Mouse (Mus musculus): Measurements from ENCODE around the gene Tmem54.
A peak's percentile ranks its signal among the peaks of the same experiment; 100 is the strongest.

Gene Tmem54

GRCm38 (mm10) chr4:129119708-129120107 is 14.4 kb downstream of the Tmem54 start:
- TF ChIP-seq POU5F1 (IDR thresholded peaks at IDR 0.05; ENCODE audit: borderline replicate concordance, low read length) = no peak
- TF ChIP-seq NANOG (IDR thresholded peaks at IDR 0.05; ENCODE audit: borderline replicate concordance, low read length) = no peak
- TF ChIP-seq CTCF (conservative IDR thresholded peaks at IDR 0.05; ENCODE audit: low read length) = no peak
- Histone ChIP-seq H3K9me3 (ENCODE audit: low read length) (no peaks in the 10 kb centered on the region), H3K36me3 (ENCODE audit: insufficient read depth, low read length) (no peaks in the 10 kb centered on the region), H3K4me1 (replicated peaks; ENCODE audit: low read depth, low read length) (peaks cover 39% of the 10 kb centered on the region), H3K4me3 (replicated peaks; ENCODE audit: low read length) (no peak overlapping the region), H3K27me3 (ENCODE audit: insufficient read depth, low read length) (peaks cover 89% of the 10 kb centered on the region)

GRCm38 (mm10) chr4:129120520-129121445 is 15.4 kb downstream of the Tmem54 start:
- Histone ChIP-seq H3K9me3 (ENCODE audit: low read length) (no peaks in the 10 kb centered on the region), H3K4me3 (replicated peaks; ENCODE audit: low read length) (peak overlapping the region; percentile 84), H3K36me3 (ENCODE audit: insufficient read depth, low read length) (no peaks in the 10 kb centered on the region), H3K4me1 (replicated peaks; ENCODE audit: low read depth, low read length) (peaks cover 50% of the 10 kb centered on the region), H3K27me3 (ENCODE audit: insufficient read depth, low read length) (peaks cover 88% of the 10 kb centered on the region)
- no peak for TF ChIP-seq NANOG (IDR thresholded peaks at IDR 0.05; ENCODE audit: borderline replicate concordance, low read length)
- no peak for TF ChIP-seq POU5F1 (IDR thresholded peaks at IDR 0.05; ENCODE audit: borderline replicate concordance, low read length)
- no peak; the same call in 1 of the 2 replicates for TF ChIP-seq CTCF (conservative IDR thresholded peaks at IDR 0.05; ENCODE audit: low read length)

GRCm38 (mm10) chr4:129121569-129122086 is 16.3 kb downstream of the Tmem54 start, which contains the start of gene Hpca:
Hpca (minus strand) TSS chr4:129122036.
- no peaks in the 10 kb centered on the region for H3K9me3 ChIP-seq (ENCODE audit: low read length)
- H3K36me3 ChIP-seq (ENCODE audit: insufficient read depth, low read length) = no peaks in the 10 kb centered on the region
- H3K4me3 ChIP-seq (replicated peaks; ENCODE audit: low read length) = peak within 1 kb of the TSS; percentile 84
- peaks cover 81% of the 10 kb centered on the region for H3K27me3 ChIP-seq (ENCODE audit: insufficient read depth, low read length)
- H3K4me1 ChIP-seq (replicated peaks; ENCODE audit: low read depth, low read length) = peaks cover 58% of the 10 kb centered on the region
- TF ChIP-seq POU5F1 (IDR thresholded peaks at IDR 0.05; ENCODE audit: borderline replicate concordance, low read length) (no peak), NANOG (IDR thresholded peaks at IDR 0.05; ENCODE audit: borderline replicate concordance, low read length) (no peak), CTCF (conservative IDR thresholded peaks at IDR 0.05; ENCODE audit: low read length) (no peak)

- Histone ChIP-seq H3K9me3 (ENCODE audit: low read length) (no peaks in the 10 kb centered on the region), H3K36me3 (ENCODE audit: insufficient read depth, low read length) (no peaks in the 10 kb centered on the region)
These were observed 16.8 kb downstream of the Tmem54 start for GRCm38 (mm10) chr4:129122107-129122506.

GRCm38 (mm10) chr4:129122719-129123118 is 17.4 kb downstream of the Tmem54 start:
- no peak for TF ChIP-seq NANOG (IDR thresholded peaks at IDR 0.05; ENCODE audit: borderline replicate concordance, low read length)
- TF ChIP-seq POU5F1 (IDR thresholded peaks at IDR 0.05; ENCODE audit: borderline replicate concordance, low read length) = no peak
- TF ChIP-seq CTCF (conservative IDR thresholded peaks at IDR 0.05; ENCODE audit: low read length) = no peak
- Histone ChIP-seq H3K4me3 (replicated peaks; ENCODE audit: low read length) (no peak overlapping the region), H3K36me3 (ENCODE audit: insufficient read depth, low read length) (no peaks in the 10 kb centered on the region), H3K9me3 (ENCODE audit: low read length) (no peaks in the 10 kb centered on the region), H3K27me3 (ENCODE audit: insufficient read depth, low read length) (peaks cover 70% of the 10 kb centered on the region), H3K4me1 (replicated peaks; ENCODE audit: low read depth, low read length) (peaks cover 59% of the 10 kb centered on the region)

More at GRCm38 (mm10) chr4:129122107-129122506, 16.8 kb downstream of the Tmem54 start:
- Histone ChIP-seq H3K4me3 (replicated peaks; ENCODE audit: low read length) (no peak overlapping the region), H3K4me1 (replicated peaks; ENCODE audit: low read depth, low read length) (peaks cover 59% of the 10 kb centered on the region), H3K27me3 (ENCODE audit: insufficient read depth, low read length) (peaks cover 76% of the 10 kb centered on the region)
- TF ChIP-seq POU5F1 (IDR thresholded peaks at IDR 0.05; ENCODE audit: borderline replicate concordance, low read length) (no peak), CTCF (conservative IDR thresholded peaks at IDR 0.05; ENCODE audit: low read length) (no peak)

GRCm38 (mm10) chr4:129124652-129125146 is 19.4 kb downstream of the Tmem54 start:
- TF ChIP-seq NANOG (IDR thresholded peaks at IDR 0.05; ENCODE audit: borderline replicate concordance, low read length) (no peak), CTCF (conservative IDR thresholded peaks at IDR 0.05; ENCODE audit: low read length) (no peak), POU5F1 (IDR thresholded peaks at IDR 0.05; ENCODE audit: borderline replicate concordance, low read length) (no peak)
- Histone ChIP-seq H3K4me3 (replicated peaks; ENCODE audit: low read length) (peak overlapping the region; percentile 66), H3K4me1 (replicated peaks; ENCODE audit: low read depth, low read length) (peaks cover 69% of the 10 kb centered on the region), H3K36me3 (ENCODE audit: insufficient read depth, low read length) (no peaks in the 10 kb centered on the region), H3K9me3 (ENCODE audit: low read length) (no peaks in the 10 kb centered on the region), H3K27me3 (ENCODE audit: insufficient read depth, low read length) (peaks cover 52% of the 10 kb centered on the region)

- Histone ChIP-seq H3K36me3 (ENCODE audit: insufficient read depth, low read length) (no peaks in the 10 kb centered on the region), H3K9me3 (ENCODE audit: low read length) (no peaks in the 10 kb centered on the region), H3K27me3 (ENCODE audit: insufficient read depth, low read length) (peaks cover 41% of the 10 kb centered on the region), H3K4me1 (replicated peaks; ENCODE audit: low read depth, low read length) (peaks cover 69% of the 10 kb centered on the region), H3K4me3 (replicated peaks; ENCODE audit: low read length) (peak overlapping the region; percentile 66)
- TF ChIP-seq CTCF (conservative IDR thresholded peaks at IDR 0.05; ENCODE audit: low read length) = no peak
- no peak for TF ChIP-seq NANOG (IDR thresholded peaks at IDR 0.05; ENCODE audit: borderline replicate concordance, low read length)
- no peak for TF ChIP-seq POU5F1 (IDR thresholded peaks at IDR 0.05; ENCODE audit: borderline replicate concordance, low read length)
These were observed 20.5 kb downstream of the Tmem54 start for GRCm38 (mm10) chr4:129125736-129126451.

Measured in E14TG2a.4 (cell line).